Mouse (Mus musculus) heart, postnatal 36 days (tissue): ENCODE data around the gene Tff3. TPM values are rescaled to one million over a fixed set of nuclear protein-coding genes. Genes with fewer than 3 reads are reported as not detected.
A peak's percentile ranks its signal among the peaks of the same experiment; 100 is the strongest.

Experiments used
- DNase-seq, 2 experiments: peaks; one replicate each; pipeline ENCODE4 v3.0.0; 2021 to 2022
- intact Hi-C: fragments of 180-260 bp; cut with DNase I; formaldehyde crosslinking; loops from one replicate; pipeline ENCODE4 v1.15.1; 2025
- total RNA-seq, 2 experiments: library from RNA; stranded (reverse); gene quantifications; 2 replicates each; pipeline ENCODE4 v1.2.3; 2021

Tff3 gene
- total RNA-seq, 2 experiments from 2014 or later: not detected

DNA sequence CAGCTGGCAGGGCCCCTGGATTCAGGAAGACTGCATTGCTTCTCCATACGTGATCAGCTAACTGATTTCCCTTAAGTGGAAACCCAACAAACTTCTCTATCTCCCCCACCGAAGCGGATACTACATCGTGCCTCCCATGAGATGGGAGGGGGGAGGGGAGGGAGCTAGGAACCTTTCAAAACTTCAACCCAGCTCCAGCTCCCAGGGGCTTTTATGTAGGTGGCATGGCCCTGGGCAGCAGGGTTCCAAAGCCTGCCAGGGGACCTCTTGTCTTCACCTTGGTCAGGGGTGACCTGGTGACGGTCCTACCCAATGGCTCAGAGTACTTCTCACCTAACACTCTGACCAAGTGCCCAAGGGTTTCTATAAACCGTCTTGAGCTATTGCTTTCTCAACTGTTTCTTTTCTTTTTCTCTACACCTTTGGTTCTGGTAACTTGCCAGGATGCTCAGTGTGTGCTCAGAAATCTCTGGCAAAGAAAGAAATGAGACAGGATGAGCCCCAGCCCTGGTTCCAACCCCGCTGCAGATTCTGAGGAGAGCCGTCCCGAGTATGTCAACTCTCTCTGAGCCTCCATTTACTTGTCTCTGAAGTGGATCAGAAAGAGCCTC lies 633 bp downstream of the Tff3 start:
- intact Hi-C loops: loop anchor here (10.0 kb wide), 1 partner anchor 366 kb away; no protein-coding TSS in a partner anchor
- no peak for DNase-seq

- intact Hi-C loops: loop anchor here (10.0 kb wide), 1 partner anchor 369 kb away; no protein-coding TSS in a partner anchor
These were observed 3.7 kb downstream of the Tff3 start for GRCm38 (mm10) chr17:31125548-31126266.

DNA sequence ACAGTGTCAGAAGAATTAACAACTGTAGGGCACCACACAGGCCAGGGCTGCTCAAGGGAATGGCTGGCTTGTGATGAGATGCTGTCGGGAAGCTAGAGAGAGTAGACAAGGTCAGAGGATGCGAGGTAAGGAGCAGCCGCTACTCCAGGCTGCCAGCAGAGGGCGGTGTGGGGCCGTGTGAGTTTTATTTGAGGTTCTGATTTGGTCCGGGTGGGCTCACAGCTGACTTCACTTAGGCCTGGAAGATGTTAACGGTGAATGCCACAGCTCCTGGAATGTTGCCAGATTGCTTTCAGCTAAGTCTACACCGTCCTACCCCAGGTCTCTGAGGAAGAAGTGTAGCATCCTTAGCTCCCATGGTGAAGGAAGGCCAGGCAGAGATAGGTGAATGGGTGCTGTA lies 7.5 kb downstream of the Tff3 start:
- intact Hi-C loops: loop anchor here (5.0 to 10.0 kb wide), 2 partner anchors 65 to 373 kb away; no protein-coding TSS in a partner anchor
- peak; percentile 29 to 42 for DNase-seq

More at GRCm38 (mm10) chr17:31125548-31126266, 3.7 kb downstream of the Tff3 start:
- no peak for DNase-seq

DNA sequence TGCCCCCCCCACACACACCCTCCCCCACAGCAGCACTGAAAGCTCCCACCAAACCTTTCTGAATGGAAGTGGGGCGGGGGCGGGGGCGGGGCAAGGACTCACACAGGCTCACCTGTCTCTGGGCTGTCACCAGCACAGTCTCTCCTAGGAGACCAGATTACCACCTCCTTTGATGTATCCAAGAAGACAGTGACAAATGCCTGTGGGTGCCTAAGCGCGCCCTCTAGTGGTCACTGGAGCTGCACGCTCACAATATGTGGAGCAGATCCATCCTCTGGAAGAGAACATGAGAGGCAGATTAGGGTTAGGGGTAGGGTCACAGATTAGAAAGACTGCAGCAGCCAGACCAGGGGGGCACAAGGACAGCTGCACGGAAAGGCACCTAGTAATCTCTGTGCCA lies 10.0 kb downstream of the Tff3 start:
- DNase-seq: peak; percentile 80 to 84
- intact Hi-C loops: loop anchor here (1.0 to 5.0 kb wide), 4 partner anchors 37 to 108 kb away; no protein-coding TSS in a partner anchor

DNA sequence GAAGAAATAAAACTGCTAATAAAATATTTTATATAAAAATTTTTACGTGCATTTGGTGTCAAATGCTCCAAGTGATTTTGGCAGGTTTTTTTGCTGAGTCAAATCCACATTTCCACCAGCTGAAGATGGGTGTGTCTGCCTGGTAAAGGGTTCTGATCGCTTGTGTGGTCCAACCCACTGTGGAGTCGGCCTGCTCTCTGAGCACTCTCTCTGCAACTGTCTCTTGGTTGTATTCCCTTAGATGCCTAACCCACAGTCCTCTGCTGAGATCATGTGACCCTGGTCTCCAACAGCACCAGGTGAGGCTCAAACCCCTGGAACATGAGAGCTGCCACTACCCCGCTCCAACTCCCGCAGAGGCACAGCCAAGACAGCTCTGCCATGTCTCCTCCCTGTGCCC lies 11.5 kb downstream of the Tff3 start:
- intact Hi-C loops: loop anchor here (2.0 to 5.0 kb wide), 2 partner anchors 36 to 59 kb away; no protein-coding TSS in a partner anchor

GRCm38 (mm10) chr17:31116063-31116462 lies 13.4 kb downstream of the Tff3 start:
- DNase-seq: no peak
- intact Hi-C loops: loop anchor here (5.0 kb wide), 1 partner anchor 34 kb away; no protein-coding TSS in a partner anchor

More for the DNA sequence above, 11.5 kb downstream of the Tff3 start:
- DNase-seq: no peak

DNA sequence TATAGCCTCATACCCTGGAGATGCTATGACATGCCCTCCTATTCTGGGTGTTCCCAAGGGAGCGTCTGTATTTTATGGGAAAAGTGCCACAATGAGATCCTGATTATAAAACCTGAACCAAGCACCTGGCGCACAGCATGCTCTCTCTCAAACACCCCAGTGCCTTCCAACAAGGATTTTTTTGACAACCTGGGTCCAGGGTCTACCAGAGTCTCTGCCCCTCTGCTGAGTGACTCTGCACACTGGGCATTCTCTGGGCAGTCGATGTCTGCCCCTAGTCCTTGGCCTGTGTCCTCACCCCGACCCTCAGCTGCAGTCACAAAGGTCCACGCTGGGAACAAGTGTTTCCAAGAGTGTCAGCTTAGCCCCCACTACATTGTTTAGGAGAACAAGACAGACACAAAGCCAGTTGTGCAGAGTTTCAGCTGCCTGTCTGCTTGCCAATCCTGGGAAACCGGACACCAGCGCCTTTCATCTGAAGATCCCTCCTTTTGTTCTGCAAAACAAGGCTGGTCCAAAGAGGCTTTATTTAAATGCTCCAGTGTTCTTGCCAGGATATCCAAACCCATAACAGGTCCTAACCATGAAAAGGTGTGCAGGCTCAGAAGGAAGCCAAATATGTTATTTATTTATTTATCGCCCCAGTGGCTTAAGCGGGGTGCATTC lies 16.1 kb downstream of the Tff3 start:
- DNase-seq: no peak
- intact Hi-C loops: no loop called here

DNA sequence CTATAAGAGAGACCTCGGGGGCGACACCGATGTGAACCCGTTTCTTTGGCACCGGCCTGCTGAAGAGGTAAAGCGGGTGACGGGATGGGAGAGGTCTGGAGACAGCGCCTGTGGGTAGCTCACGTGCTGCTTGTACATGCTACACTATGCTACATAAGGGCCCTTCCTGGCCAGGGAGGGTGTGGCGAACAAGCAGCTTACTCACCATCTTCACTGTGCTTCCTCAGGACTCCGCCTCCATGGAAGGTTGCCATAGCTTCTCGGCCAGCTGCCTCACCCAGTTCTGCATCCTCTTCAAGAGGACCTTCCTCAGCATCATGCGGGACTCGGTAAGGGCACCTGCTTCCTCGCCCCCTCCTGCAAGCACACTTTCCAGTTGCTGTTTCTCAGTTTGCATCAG lies 21.1 kb downstream of the Tff3 start:
- intact Hi-C loops: no loop called here
- no peak for DNase-seq

DNA sequence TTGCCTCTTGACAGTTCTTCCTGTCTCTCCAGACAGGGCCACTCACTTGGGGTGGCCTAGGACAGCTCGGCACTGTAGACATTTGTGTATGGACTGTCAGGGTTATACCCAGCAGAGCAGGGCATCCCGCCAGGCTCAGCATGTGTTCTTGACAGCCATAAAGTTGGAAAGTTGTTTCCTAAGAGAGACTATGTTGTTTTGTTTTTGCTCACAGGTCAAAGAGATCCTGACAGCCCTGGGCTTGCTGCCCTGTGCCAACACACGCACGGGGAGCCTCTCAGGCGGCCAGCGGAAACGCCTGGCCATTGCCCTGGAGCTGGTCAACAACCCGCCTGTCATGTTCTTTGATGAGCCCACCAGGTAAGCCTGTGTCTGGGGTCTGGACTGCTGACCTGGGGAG lies 25.6 kb downstream of the Tff3 start:
- intact Hi-C loops: no loop called here
- DNase-seq: no peak

- intact Hi-C loops: no loop called here
These were observed 26.4 kb downstream of the Tff3 start for GRCm38 (mm10) chr17:31103007-31103570.

GRCm38 (mm10) chr17:31098788-31099187 lies 30.7 kb downstream of the Tff3 start:
- intact Hi-C loops: no loop called here
- DNase-seq: no peak

More at GRCm38 (mm10) chr17:31103007-31103570, 26.4 kb downstream of the Tff3 start:
- no peak for DNase-seq

GRCm38 (mm10) chr17:31096893-31097292 lies 32.6 kb downstream of the Tff3 start:
- no peak for DNase-seq
- intact Hi-C loops: no loop called here

GRCm38 (mm10) chr17:31095570-31095969 lies 33.9 kb downstream of the Tff3 start:
- DNase-seq: no peak
- intact Hi-C loops: no loop called here

DNA sequence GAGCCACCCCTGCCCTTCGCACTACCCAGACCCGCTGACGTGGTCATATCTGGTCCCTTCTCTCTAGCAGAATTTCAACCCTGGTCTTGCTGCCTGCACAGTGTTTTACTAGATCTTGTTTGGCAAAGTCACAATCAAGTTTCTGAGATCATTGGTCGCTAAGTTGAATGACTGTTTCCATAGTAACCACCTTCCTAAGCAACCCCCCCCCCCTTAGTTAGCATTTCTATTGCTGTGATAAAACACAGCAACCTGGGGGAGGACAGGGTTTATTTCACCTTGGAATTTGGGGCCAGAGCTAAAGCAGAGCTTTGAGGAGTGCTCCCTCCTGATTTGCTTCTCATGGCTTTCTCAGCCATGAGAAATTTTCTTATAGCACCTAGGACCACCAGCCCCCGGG lies 34.7 kb downstream of the Tff3 start:
- intact Hi-C loops: no loop called here
- DNase-seq: no peak

GRCm38 (mm10) chr17:31091023-31091735 lies 38.3 kb downstream of the Tff3 start:
- intact Hi-C loops: no loop called here
- DNase-seq: no peak

- intact Hi-C loops: loop anchor here (5.0 kb wide), 1 partner anchor 58 kb away; no protein-coding TSS in a partner anchor
- DNase-seq: no peak
These were observed 39.6 kb downstream of the Tff3 start for GRCm38 (mm10) chr17:31089848-31090247.

- DNase-seq: no peak
- intact Hi-C loops: loop anchor here (5.0 kb wide), 1 partner anchor 56 kb away; no protein-coding TSS in a partner anchor
These were observed 40.7 kb downstream of the Tff3 start for GRCm38 (mm10) chr17:31088711-31089110.

- no peak for DNase-seq
- intact Hi-C loops: loop anchor here (5.0 kb wide), 1 partner anchor 54 kb away; no protein-coding TSS in a partner anchor
These were observed 43.2 kb downstream of the Tff3 start for GRCm38 (mm10) chr17:31086196-31086595.

DNA sequence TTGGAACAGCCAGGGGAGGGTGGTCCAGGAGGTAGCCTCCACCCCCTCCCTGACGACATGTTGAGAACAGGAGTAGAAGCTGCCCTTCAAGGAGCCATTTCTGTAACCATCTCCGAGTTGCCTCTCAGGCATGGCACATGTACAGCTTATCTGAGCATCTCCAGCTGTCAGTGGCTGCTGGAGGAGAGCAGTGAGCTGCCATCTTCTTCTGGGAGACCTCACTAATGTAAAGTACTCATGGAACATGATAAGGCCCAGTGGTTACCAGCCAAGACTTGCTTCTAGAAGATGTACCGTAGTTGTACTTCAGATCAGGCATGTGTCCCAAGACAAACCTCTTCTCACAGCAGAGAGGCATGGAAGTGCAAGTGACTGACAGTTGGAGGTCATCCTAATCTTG lies 43.9 kb downstream of the Tff3 start:
- intact Hi-C loops: loop anchor here (5.0 kb wide), 1 partner anchor 53 kb away; no protein-coding TSS in a partner anchor
- DNase-seq: no peak
